Mouse (Mus musculus): Measurements from ENCODE around the gene Bcas2.
"Not testable (repeated sequence)": the region's sequence is repeated elsewhere in the genome, so short reads cannot be mapped to it uniquely, and the experiment has no call there.

The Bcas2 gene

DNA sequence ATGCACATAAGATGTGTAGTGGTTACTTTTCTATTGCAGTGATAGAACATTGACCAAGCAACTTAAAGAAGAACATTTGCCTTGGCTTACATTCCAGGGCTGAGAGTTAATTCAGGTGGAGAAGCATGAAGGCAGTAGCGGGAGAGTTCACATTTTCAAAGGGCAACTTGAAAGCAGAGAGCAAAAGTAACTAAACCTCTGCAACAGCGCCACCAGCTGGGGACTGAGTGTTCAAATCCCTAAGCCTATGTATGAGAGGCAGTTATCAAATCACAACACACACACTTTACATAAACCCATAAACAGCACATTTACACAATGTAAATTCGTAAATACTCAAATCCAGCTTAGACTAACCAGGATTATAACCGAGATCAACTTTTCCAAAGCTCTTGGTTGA lies 1.7 kb upstream of the Bcas2 start:
- peak; percentile 82 for DNase-seq

DNA sequence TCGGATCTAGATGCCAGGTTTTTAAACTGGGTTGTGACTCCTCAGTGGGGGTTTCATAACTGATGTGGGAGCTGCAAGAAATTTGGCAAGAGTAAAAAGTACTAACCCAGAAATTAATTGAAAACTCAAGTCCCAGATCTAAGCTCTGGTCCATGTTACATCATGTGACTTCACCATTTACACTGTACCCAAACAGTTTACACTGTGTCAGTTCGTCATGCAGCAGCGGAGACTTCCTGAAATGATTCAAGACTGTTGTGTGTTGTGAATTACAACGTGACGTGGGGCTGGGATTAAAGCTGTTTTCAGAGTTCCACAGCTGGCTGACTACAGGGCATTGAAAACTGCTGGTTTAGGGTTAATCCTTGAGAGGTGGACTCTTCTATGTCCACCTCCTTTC lies 1.2 kb downstream of the Bcas2 start:
- no peak for DNase-seq

DNA sequence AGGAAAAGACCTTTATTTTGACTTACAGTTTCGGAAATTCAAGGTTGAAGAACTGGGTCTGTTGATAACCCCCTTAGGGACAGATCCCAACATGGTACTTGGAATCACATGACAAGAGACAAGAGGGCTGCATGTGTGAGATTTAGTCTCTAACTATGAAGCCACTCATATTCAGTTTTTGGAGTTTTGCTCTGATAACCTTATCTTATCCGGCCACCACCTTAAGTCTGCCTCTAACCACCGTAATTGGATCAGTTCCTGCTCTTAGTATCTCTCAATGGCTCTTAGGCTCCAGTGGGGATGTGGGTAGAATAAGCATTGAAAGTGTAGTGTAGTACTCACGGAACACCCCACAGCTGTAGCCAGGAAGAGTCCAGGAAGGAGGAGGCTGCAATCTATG lies 5.3 kb downstream of the Bcas2 start:
- no peak for DNase-seq

DNA sequence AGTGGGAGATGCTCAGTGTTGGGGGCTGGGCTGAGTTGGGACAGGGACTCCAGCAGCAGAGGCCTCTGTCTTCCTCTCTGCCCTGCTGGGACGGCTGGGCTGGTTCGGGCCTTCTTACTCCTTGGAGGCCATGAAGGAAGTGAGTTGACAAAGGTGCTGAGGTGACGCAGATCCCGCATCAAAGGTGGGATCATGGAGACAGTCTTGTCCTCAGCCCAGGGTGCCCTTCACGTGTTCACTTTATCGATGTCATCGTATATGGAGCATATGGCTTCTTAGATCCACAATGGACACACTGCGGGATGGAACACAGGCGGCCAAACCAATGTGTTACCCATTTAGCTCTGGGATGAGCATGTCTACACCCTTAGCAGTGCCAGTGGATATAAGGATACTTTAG lies 8.1 kb downstream of the Bcas2 start:
- DNase-seq: no peak

DNA sequence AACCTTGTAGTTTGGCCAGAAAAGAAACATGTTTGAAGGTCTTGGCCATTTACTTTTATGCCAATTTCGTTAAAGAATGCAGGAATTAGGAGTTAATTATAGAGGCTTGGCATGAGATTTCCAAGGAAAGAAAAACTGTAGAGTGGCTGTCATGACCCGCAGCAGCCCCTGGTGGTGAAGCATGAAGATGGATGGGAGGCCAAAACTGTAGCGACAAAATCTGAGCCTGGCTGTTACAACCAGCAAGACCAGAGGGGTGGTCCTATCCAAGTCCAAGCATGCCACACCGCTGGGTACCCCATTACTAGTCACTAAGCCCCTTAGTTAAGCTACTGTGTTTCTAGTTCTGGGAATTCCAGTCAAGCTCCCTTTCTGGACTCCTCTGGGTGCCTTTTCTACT lies 9.7 kb downstream of the Bcas2 start:
- no peak for DNase-seq

DNA sequence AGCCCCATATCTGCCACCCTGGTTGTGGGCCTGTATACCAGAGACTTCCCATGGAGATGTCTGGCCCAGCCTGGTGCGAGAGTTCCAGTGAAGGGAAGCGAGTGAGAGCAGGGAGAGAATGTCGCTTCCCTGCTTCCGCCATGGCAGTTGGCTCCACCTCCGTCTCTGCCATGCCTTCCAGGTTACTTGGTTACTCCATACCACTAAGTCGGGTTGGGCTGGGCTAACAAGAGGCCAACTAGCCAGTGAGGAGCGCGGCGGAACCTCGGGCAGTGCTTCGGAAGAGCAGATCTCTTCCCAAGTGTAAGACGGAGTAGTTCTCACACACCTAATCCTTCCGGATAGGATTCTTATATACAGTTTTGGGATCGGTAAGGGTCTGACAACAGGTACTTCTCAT lies 11.4 kb downstream of the Bcas2 start:
- no peak for DNase-seq

DNA sequence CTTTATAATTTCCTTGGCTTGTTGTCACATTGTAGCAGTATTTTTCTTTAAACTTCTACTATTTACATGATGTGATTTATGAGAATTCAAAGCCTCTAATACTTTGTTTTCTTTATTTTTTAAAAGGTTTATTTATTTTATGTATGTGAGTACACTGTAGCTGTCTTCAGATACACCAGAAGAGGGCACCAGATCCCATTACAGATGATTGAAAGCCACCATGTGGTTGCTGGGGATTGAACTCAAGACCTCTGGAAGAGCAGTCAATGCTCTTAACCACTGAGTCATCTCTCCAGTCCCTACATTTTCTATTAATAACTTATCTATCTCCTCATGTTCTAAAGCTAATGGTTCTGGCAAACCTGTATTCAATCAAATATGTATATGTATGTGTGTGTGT lies 13.0 kb downstream of the Bcas2 start:
- not testable (repeated sequence) for DNase-seq

DNA sequence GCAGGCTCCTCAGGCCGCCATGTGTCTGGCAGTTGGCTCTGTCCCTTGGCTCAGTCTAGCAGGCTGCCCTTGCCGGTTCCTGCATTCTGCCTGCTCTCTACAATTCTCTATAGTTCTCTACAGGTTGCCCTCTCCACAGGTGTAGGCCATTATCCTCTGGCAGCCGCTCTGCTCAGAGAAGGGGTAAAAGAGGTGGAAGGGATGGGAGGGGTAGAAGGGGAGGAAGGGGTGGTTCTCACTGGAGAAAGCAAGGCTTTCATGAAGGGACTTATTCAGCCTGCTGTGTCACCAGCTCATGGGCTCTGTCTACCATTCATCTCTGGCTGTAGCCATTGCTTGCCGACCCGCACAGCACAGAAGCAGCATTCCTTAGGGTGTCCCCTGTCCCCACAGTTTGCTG lies 17.0 kb downstream of the Bcas2 start:
- no peak for DNase-seq

DNA sequence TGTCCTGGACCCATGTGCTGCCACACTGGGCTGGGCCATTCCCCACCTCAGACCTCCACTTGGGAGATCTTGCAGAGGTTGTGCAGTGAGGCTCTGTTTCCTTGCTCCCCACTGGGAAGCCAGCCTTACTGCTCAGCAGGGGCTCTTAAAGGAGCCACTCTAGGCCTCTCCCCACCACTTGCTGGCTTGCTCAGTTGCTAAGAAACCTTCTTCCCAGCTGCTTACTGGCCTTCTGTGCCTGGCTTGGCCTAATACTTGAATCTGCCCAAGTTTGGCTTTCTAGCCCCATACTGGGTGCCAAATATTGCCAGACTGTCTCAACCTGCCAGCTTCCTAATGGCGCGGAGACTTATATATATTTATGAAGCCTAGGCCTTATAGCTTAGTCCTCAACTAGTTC lies 17.4 kb downstream of the Bcas2 start:
- DNase-seq: no peak

DNA sequence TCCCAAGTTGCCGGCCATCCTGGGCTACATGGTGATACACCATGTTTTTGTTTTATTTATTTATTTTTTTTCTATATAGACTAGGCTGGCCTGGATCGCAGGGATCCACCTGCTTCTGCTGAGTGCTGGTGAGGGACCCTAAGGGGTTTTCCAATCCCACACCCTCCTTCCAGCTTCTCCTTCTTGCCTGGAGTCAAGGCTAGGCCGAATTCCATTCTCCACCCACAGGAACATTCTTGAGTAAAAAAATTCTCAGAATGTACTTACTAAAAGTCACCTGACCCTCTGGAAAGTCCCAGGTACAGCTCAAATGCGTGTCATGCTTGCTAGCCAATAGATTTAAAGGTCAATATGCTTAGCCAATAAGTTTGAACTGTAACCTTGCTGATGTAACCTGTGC lies 20.7 kb downstream of the Bcas2 start:
- DNase-seq: no peak

DNA sequence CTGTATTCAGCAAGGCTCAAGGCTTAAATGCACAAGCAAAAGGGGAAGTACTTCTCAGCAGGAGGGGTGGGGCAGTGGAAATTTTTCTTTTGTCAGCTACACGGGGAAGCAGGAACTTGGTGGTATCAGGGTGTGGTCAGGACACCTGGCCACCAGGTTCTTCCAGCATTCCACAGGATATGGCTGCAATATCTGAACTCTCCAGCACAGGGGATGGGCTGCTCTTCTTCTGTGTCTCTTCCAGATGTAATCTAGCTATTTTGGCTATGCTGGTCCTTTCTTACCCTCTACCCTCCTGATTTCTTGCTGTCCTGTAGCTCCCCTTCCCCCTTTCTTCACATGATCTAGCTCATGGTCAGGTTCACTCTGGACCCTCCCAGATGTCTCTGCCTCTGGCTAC lies 21.7 kb downstream of the Bcas2 start:
- DNase-seq: no peak

DNA sequence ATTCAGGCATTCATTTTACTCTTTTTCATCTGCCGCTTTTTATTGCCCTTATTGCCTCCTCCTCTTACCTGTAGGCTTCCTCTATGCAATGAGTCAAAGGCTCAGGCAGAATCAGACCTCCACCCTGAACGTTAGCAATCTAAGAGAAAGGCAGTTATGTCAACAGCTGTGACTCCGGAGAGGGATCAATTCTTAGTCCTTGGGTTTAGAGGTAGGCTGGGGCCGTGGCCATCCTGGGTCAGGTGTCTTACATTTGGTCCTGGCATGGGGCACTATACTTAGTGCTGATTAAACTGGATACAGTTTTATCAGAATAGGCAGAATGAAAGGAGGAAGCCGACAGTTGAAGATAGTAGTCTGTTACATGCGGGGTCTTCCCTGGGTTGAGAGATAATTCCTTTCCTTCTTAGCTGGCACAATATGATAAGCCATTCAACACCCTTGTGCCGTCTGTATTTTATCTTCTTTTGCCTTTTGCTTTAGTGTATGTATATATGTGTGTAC lies 24.9 kb downstream of the Bcas2 start:
- no peak for DNase-seq

DNA sequence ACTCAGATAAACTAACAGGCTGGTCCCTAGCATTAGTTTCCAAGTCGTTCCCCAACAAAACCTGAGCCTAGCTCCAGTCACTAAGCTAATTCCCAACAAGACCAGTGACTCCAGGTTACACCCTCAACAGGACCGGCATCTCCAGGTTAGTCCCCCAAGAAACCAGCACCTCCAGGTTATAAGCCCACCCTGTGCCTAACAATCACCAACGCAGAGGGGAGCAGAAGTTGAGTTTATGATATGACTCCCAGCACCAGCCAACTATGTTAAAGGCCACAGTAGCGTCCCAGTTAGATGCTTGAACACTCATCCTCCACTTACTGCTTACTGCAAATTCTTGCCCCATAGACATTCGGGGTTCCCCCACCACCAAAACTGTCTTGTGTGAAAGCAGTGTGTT lies 27.9 kb downstream of the Bcas2 start:
- DNase-seq: no peak

DNA sequence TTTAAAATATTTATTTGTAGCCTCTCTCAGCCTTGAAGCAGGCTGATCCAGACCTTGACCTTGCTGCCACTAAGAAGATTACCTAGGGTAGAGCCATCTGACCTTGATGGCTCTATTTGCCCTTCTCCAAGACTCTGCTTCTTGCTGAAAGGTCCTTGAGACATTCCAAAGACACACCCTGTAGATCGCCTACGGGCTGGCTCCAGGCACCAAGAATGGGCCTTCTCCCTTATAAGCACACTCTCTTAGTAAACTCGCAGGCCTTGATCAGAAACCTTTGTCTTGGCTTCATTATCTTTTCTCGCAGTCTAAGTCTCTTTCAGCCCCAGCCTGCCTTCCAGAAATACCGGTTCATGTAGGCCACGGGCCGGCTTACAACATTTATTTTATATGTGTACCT lies 29.6 kb downstream of the Bcas2 start:
- DNase-seq: not testable (repeated sequence)

DNA sequence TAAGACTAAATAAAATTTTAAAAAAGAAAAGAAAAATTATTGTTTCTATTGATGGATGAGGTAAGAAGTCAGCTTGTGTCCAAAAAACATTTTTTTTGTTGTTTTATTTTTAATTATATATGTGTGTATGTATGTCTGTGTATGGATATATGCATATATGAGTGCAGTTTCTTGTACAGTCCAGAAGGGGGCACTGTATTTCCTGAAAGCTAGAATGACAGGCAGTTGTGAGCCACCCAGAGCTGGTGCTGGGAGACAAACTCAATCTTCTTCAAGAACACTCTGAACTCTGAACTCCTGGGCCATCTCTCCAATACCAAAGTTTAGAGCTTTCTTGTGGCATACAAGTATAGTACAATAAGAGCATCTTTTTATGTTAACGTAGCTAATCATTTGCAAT lies 32.1 kb downstream of the Bcas2 start:
- DNase-seq: no peak

DNA sequence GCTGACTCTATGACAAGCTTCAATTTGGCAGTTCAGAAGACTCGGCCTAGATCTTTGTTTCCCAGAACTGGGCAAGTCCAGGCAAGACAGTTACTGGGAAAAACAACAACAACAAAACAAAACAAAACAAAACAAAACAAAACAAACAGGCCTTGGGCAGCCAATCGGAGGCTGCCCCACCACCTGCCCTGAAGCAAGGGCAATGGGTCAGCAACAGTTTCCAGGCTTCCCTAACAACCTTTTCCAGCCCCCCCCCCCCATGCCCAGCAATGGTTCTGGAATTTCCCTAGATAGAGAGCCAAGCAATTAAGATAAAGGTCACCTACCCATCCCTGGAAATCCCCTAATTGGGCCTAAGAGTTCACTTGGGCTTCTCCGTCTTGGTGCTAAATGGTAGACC lies 33.0 kb downstream of the Bcas2 start:
- no peak for DNase-seq

DNA sequence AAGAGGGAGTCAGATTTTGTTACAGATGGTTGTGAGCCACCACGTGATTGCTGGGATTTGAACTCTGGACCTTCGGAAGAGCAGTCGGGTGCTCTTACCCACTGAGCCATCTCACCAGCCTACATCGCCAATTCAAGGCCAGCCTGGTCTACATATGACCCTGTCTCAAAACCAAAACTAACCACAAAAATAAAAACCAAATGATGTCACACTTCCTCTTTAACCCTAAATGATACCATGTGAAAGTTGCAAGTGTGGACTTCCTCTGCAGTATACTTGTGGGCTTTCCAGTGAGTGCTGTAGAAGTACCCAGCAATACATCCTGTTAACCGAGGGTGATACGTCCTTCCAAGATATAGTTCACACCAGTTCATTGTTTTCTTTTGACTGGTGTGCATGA lies 34.9 kb downstream of the Bcas2 start:
- no peak for DNase-seq

DNA sequence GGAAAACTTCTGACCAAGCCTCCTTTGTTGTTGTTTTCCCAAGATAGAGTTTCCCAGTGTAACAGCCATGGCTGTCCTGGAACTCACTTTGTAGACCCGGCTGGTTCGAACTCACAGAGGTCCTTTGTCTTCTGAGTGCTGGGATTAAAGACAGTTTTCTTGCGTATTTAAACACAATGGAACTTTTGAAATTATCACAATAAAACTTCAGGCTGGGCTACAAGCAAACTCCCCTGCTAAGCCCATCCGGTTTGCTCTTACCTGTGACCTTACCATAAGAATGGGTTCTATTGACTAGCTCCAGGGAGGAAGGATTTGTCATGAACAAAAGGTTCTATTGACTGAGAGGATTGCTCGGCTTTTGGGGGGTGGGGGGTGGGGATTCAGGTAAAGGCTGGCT lies 36.3 kb downstream of the Bcas2 start:
- no peak for DNase-seq

DNA sequence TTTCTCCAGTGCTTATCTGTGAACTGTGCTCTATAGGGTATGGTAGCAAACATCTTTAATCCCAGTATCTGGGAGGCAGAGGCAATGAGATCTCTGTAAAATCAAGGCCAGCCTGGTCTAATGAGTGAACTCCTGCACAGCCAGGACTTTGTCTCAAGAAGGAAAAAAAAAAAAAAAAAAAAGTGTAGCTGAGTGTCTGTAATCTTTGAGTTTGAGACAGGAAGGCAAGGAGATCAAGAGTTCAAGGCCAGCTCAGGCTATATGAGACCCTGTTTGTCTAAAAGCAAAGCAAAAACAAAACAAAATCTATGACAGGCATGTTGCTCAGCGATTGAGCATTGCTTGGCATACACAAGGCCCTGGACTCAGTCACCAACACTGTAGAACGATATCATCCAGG lies 36.8 kb downstream of the Bcas2 start:
- DNase-seq: no peak

DNA sequence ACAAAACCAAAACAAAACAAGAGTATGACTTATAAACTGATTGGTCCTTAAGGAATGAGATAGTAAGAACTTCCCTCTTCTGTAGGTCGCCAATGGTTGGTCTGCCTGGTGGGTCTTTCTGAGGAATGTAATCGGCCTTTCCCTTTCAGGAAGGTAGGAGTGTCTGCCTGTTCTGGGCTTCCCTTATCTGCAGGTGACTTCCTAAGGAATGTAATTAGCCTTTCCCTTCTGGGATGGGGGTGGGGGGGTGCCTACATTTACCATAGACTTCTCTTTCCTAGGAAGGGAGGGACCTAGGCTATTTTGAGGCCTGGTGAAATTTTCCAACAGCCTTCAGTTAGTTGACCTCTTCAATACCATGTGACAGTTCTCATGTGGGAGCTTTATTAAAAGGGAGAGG lies 39.6 kb downstream of the Bcas2 start:
- no peak for DNase-seq

DNA sequence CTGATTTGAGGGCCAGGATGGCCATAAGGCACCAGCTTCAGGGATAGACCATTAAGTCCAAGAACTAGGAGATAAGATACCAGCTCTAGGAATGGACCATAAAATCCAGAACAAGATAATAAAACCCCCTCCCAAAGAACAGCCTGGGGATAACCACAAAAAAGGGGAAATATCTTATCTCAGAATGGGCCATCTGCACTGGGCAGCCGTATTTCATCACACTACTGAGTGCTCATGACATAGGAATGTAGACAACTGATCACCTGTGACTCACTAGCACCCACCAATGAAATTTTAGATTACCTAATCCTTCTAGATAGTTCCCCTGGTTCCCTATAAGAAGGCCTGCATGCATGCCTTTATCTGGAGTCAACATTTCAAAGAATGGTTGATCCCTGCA lies 40.7 kb downstream of the Bcas2 start:
- no peak for DNase-seq

DNA sequence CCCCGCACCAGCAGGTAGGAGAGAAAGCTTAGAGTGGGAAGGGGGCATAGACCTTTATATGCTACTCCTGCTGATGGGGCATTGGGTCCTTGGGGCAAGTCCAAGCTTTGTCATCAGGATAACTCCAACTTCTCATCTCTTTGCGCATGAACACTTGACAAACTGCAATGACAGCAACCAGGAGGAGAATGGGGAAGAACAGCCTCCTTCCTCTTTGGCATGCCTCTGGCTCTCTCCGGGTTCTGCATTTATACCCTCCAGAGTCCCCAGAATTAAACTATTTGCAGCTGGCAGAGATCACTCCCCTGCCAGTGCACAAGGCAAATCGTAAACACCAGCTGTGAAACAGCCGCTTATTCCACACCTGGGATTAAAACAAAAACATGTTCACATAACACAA lies 42.1 kb downstream of the Bcas2 start:
- DNase-seq: no peak

DNA sequence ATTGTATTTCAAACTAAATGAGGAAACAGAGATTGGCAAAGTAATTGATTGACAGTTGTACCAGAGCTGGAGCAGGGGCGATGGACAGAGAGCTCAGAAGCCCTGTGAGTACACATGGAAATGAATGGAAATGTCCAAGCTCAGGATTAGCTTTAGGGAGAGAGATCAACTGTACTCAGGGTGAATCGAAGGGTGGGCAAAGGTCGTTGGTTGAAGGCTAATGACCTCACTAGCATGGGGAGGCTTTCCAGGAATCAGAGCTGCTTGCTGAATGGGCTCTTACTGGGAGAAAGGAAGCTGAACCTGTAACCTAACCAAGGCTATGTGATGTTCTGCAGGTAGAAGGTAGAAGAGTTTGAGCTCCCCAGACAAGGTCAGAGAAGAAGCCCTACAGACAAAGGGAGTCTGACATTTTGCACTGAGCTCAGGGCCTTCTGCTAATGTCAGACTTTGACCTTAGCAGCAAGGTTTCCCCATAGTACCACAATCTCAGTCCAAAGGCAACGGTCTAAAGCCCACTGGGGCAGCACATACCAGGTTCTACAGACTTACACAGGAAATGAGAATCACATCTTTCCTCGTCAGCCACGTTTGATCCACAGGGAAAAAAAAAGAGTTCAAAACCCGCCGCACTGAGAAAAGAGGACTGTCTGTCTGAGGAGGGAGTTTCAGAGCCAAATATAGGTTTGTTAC lies 43.3 kb downstream of the Bcas2 start:
- no peak for DNase-seq

DNA sequence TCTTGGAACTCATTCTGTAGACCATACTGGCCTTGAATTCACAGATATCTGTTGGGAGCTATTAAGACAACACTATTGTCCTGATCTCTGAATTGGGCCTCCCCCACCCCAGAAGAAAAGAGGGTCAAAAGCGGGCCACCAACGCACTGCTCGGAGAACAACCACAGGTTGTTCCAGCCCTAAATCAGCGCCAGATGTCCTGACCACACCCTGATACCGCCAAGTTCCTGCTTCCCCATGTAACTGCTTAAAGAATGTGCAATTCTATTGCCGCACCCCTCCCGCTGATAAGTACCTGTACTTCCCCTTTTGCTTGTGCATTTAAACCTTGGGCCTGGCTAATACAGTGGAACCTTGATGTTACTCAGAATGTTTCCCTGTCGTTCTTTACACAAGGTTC lies 43.9 kb downstream of the Bcas2 start:
- not testable (repeated sequence) for DNase-seq

DNA sequence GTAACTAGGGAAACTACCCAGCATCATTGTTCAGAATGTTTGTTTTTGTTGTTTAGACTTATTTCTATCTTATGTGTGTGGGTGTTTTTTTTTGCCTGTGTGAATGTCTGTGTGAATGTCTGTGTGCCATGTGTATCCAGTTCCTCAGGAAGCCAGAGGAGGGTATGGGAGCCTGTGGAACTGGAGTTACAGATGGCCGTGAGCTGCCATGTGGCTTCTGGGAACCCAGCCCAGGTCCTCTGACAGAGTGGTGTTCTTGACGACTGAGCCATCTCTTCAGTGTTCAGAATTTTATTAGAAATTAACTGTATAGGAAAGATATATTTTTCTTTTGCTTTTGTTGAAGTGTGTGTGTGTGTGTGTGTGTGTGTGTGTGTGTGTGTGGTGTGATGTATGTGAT lies 50.0 kb downstream of the Bcas2 start:
- DNase-seq: peak; percentile 1

DNA sequence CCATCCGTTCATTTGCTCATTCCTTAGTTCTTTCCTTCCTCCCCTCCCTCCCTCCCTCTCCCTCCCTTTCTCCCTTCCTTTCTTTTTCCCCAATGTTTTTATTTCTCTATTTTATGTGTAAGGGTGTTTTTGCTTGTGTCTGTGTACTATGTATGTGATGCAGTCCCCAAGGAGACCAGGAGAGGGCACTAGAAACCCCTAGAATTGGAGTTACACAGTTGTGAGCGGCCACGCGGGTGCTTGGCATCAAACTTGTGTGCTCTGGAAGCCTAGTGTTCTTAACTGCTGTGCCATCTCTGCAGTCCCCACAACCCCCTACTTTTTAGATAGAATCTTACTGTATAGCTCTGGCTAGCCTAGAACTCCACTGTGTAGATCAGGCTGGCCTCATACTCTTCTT lies 52.3 kb downstream of the Bcas2 start:
- no peak for DNase-seq

Data from right cerebral cortex, adult 18-20 months (tissue).